Mouse (Mus musculus) heart, postnatal 25 days (tissue): ENCODE data around the gene Ikbip. TPM values are rescaled to one million over a fixed set of nuclear protein-coding genes. Genes with fewer than 3 reads are reported as not detected.

ENCODE experiments used
- DNase-seq: peaks from one replicate; pipeline ENCODE4 v3.0.0; 2022; ENCODE audit warnings: low spot score
- intact Hi-C: fragments of 180-260 bp; cut with DNase I; formaldehyde crosslinking; loops from one replicate; pipeline ENCODE4 v1.15.1; 2025
- total RNA-seq, 2 experiments: library from RNA; stranded (reverse); gene quantifications; 2 replicates each; pipeline ENCODE4 v1.2.3; 2021

The Ikbip gene
- 10 to 100 TPM; 17.4 to 18.6 TPM for total RNA-seq

- intact Hi-C loops = loop anchor here (2.0 to 10.0 kb wide), 3 partner anchors 38 to 162 kb away; no protein-coding TSS in a partner anchor
- peak; percentile 100 for DNase-seq
Measured at GRCm38 (mm10) chr10:91082550-91083392, at the start of gene Ikbip, which contains the start of gene Apaf1. Gene Ikbip (plus strand): TSS chr10:91082940. Gene Apaf1 (minus strand): TSS chr10:91082770.

- intact Hi-C loops = loop anchor here (1.0 to 2.0 kb wide), 2 partner anchors 301 to 305 kb away; no protein-coding TSS in a partner anchor
- DNase-seq = no peak
Measured at GRCm38 (mm10) chr10:91033942-91034341, 48.8 kb upstream of the Ikbip start.

GRCm38 (mm10) chr10:91049696-91050095 is 33.0 kb upstream of the Ikbip start:
- intact Hi-C loops = no loop called here
- DNase-seq = no peak

GRCm38 (mm10) chr10:91051156-91051555 is 31.6 kb upstream of the Ikbip start:
- intact Hi-C loops = no loop called here

GRCm38 (mm10) chr10:91052734-91053133 is 30.0 kb upstream of the Ikbip start:
- intact Hi-C loops = no loop called here
- no peak for DNase-seq

More at GRCm38 (mm10) chr10:91051156-91051555, 31.6 kb upstream of the Ikbip start:
- no peak for DNase-seq

- intact Hi-C loops = no loop called here
- DNase-seq = no peak
Measured at GRCm38 (mm10) chr10:91060742-91061141, 22.0 kb upstream of the Ikbip start.

GRCm38 (mm10) chr10:91062355-91062754 is 20.4 kb upstream of the Ikbip start:
- intact Hi-C loops = no loop called here

GRCm38 (mm10) chr10:91071768-91072167 is 11.0 kb upstream of the Ikbip start:
- intact Hi-C loops = no loop called here
- no peak for DNase-seq

More at GRCm38 (mm10) chr10:91062355-91062754, 20.4 kb upstream of the Ikbip start:
- DNase-seq = no peak

- intact Hi-C loops = no loop called here
- DNase-seq = no peak
Measured at GRCm38 (mm10) chr10:91073345-91073744, 9.4 kb upstream of the Ikbip start.

GRCm38 (mm10) chr10:91076667-91077066 is 6.1 kb upstream of the Ikbip start:
- no peak for DNase-seq
- intact Hi-C loops = no loop called here

GRCm38 (mm10) chr10:91080540-91080939 is 2.2 kb upstream of the Ikbip start:
- intact Hi-C loops = loop anchor here (5.0 to 10.0 kb wide), 2 partner anchors 62 to 164 kb away; no protein-coding TSS in a partner anchor

GRCm38 (mm10) chr10:91081959-91082507 is 707 bp upstream of the Ikbip start:
- no peak for DNase-seq
- intact Hi-C loops = loop anchor here (2.0 to 10.0 kb wide), 3 partner anchors 39 to 163 kb away; no protein-coding TSS in a partner anchor

More at GRCm38 (mm10) chr10:91080540-91080939, 2.2 kb upstream of the Ikbip start:
- no peak for DNase-seq

GRCm38 (mm10) chr10:91083393-91083927 is 720 bp downstream of the Ikbip start:
- intact Hi-C loops = loop anchor here (2.0 to 10.0 kb wide), 3 partner anchors 37 to 161 kb away; no protein-coding TSS in a partner anchor
- DNase-seq = no peak

GRCm38 (mm10) chr10:91092812-91093211 is 10.1 kb downstream of the Ikbip start:
- no peak for DNase-seq
- intact Hi-C loops = no loop called here

- intact Hi-C loops = no loop called here
- no peak for DNase-seq
Measured at GRCm38 (mm10) chr10:91094251-91095104, 11.7 kb downstream of the Ikbip start.

GRCm38 (mm10) chr10:91098056-91098455 is 15.3 kb downstream of the Ikbip start:
- no peak for DNase-seq
- intact Hi-C loops = no loop called here

- no peak for DNase-seq
- intact Hi-C loops = no loop called here
Measured at GRCm38 (mm10) chr10:91100101-91100500, 17.4 kb downstream of the Ikbip start.

GRCm38 (mm10) chr10:91101936-91102335 is 19.2 kb downstream of the Ikbip start:
- DNase-seq = no peak
- intact Hi-C loops = no loop called here

GRCm38 (mm10) chr10:91102799-91103590 is 20.3 kb downstream of the Ikbip start:
- intact Hi-C loops = no loop called here
- no peak for DNase-seq
